Mouse (Mus musculus): ENCODE data around the gene Uhrf1. TPM values are rescaled to one million over a fixed set of nuclear protein-coding genes. Genes with fewer than 3 reads are reported as not detected.

Gene Uhrf1
- total RNA-seq, 2 experiments from 2014 or later = 0.35 to 1.1 TPM

GRCm38 (mm10) chr17:56343466-56343865 is 40.3 kb downstream of the Uhrf1 start:
- no peak for DNase-seq (ENCODE audit: low spot score in 2 of 2)

- no peak for DNase-seq (ENCODE audit: low spot score in 2 of 2)
Measured at GRCm38 (mm10) chr17:56345364-56345763, 42.2 kb downstream of the Uhrf1 start.

- no peak for DNase-seq (ENCODE audit: low spot score in 2 of 2)
Measured at GRCm38 (mm10) chr17:56348128-56348527, 45.0 kb downstream of the Uhrf1 start.

GRCm38 (mm10) chr17:56348586-56348985 is 45.5 kb downstream of the Uhrf1 start:
- no peak for DNase-seq (ENCODE audit: low spot score in 2 of 2)

GRCm38 (mm10) chr17:56350694-56351093 is 47.6 kb downstream of the Uhrf1 start:
- peak; percentile 71 to 90 for DNase-seq (ENCODE audit: low spot score in 2 of 2)

GRCm38 (mm10) chr17:56356921-56357885 is 54.1 kb downstream of the Uhrf1 start:
- peak; percentile 78 to 79 for DNase-seq (ENCODE audit: low spot score in 2 of 2)

DNA sequence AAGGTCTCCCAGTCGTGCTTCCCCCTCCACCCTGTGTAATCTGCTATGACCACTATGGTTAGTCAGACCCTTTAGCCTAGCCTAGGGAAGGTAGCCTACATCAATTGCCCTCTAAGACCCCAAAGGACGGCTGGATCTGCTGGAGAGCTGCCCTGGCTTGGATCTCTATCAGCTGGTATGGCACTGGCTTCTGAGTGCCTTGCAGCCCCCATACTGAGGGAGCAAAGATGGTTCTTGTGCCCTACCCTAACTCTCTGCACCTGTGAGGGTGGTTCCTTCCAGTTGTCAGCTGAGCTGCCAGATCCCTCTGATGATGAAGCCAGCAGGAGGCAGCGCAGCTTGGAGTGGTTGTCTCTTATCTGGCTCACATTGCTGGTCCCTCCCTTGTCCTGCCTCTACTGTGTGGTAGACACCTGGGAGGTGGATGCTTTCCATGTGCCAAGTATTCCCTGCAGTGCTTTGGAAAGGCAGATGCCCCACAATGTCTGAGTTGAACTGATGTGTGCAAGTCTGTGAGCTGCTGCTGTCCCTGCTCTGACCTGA is 56.1 kb downstream of the Uhrf1 start:
- DNase-seq (ENCODE audit: low spot score in 2 of 2) = no peak

DNA sequence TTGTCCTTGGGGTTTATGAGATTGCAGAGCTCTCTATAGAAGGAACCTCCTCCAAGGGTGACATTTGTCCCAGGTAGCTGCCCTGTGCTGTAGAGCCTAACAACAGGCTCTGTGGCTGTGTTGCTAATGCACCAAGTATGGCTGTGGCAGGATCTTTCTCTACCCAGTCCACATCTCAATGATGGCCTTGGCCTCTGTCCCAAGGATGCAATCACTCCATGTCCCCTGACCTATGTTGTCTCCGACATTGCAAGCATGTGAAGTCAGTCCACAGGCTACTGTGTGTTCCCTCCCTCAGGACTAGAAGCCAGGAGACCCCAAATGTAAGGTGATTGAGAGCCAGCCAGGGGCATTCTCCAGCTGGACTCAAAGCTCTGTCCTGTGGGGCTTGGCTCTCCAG is 56.7 kb downstream of the Uhrf1 start:
- DNase-seq (ENCODE audit: low spot score in 2 of 2) = no peak

GRCm38 (mm10) chr17:56360451-56360850 is 57.3 kb downstream of the Uhrf1 start:
- DNase-seq (ENCODE audit: low spot score in 2 of 2) = no peak

GRCm38 (mm10) chr17:56361542-56361941 is 58.4 kb downstream of the Uhrf1 start:
- DNase-seq (ENCODE audit: low spot score in 2 of 2) = peak in 1 of 2 experiments; percentile 63

DNA sequence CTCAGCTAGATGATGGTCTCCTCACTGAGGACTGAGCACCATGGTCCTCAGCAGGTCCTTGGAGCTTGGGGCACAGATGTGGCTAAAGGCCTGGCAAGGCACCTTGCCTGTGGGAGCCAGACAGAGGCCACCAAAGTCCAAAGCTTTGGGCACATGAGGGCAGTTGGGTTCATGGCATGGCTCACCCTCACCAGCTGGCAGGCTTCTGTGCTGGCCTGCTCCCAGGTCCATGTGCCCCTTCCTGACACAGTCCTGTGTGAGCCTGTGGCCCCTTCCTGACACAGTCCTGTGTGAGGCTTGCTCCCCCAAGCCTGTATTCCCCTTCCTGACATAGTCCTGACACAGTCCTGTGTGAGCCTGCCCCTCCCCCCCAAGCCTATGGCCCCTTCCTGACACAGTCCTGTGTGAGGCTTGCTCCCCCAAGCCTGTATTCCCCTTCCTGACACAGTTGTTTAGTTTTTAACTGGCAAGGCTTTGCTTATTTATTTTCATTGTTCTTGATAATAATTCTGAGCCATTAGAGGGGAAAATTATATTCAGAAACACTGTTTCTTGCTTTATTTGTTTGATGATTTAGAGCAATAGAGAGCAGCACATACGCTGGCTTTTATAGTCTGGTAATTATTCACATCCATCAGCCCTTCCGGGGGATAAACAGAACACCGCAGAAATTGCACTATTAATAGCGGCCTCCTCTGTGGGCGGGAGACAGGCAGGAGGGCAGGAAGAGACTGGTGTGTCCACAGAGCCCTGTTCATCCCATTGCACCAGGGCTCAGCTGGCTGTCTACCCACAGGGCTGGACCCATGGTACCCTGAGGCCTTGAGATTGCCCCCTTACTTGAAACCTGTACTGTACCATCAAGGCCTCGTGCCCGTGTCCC is 62.9 kb downstream of the Uhrf1 start:
- DNase-seq (ENCODE audit: low spot score in 2 of 2) = no peak

DNA sequence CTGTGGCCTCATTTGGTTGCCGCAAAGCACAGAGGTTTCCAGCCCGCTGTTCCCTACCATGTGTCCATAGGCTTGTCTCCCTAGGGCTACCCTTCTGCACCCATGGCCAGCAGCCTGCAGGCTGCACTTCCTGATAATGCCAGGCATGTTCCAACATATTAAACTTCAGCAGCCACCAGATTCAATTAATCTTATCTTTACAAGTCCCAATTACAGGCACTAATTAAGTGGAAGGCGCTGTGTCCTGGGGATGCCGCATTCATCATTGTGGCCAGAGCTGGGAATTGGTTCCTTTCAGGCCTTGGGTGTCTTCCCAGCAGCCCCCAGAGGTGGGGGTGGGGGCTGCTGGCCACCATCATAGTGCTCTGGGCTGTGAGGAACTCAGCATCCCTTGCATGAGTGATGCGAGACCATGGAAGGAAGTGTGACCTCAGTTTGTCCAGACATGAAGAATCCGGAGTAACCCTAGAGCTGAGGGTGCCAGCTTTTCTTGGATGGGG is 65.2 kb downstream of the Uhrf1 start:
- DNase-seq (ENCODE audit: low spot score in 2 of 2) = no peak

DNA sequence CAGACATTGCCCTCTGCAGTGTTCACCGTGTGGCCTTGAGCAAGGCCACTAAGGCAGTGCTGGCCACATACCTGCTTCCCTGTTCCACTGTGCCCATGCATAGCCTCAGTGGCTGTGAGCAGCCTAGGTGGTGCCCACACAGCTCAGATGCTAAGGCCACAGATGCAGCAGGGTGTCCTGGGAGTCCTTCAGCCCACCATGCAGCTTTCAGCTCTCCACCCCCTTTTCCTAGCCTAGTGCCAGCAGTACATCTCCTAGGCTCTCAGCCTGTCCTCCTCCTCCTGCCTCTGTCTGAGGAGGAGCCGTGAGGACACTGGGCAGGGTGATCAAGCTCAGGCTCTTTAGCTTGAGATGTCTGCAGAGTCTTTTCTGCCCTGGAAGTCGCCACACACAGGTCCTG is 67.0 kb downstream of the Uhrf1 start:
- no peak for DNase-seq (ENCODE audit: low spot score in 2 of 2)

DNA sequence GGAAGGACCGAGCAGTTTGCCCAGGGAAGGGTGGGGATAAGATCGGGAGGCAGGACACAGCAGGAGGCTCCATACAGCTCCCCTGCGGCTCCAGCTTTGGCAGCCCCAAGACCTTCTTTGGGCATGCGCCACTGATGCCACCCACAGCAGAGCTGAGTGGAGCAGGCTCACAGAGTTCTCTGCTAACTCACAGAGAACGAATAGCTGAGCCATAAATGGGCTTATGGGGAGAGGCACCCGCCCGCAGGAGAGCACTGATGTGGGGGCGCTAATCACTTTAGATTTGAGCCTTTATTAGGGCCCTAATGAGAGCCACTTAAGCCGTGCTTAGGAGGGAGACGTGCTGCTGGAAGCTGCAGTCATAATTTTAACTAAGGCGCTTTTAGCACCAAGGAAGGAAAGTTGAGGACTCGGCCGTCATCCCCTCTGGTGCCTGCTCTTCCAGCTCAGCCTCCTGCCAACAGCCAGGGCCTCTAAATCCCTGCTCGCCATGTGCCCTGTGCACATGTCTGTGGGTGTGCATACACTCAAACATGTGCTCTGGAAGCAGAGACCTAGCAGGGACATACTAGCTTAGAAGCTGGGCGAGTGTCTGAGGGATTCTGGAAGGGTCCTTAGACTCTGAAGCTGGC is 68.0 kb downstream of the Uhrf1 start:
- peak; percentile 73 to 83 for DNase-seq (ENCODE audit: low spot score in 2 of 2)

- DNase-seq (ENCODE audit: low spot score in 2 of 2) = no peak
Measured at GRCm38 (mm10) chr17:56372109-56372508, 69.0 kb downstream of the Uhrf1 start.

Other genes with a start within 250 kb of the Uhrf1 start
- gene Ubxn6, start 228.3 kb upstream of the Uhrf1 start, total RNA-seq (2021) = 10 to 100 TPM; 84.1 to 97.8 TPM
- 10 to 100 TPM; 90.6 to 95.8 TPM for gene Hdgfl2, start 223.7 kb upstream of the Uhrf1 start, total RNA-seq (2021)
- gene Plin4, start 193.5 kb upstream of the Uhrf1 start, total RNA-seq (2021) = 1 to 10 TPM; 2.6 to 3.4 TPM
- gene Plin5, start 185.7 kb upstream of the Uhrf1 start, total RNA-seq (2021) = under 1 TPM; 0.37 to 0.60 TPM
- gene Lrg1, start 181.3 kb upstream of the Uhrf1 start, total RNA-seq (2021) = 1 to 10 TPM; 1.8 to 3.6 TPM
- gene Sema6b, start 163.0 kb upstream of the Uhrf1 start, total RNA-seq (2021) = 100 to 1,000 TPM; 116 to 117 TPM
- 1 to 10 TPM; 6.8 to 7.9 TPM for gene Tnfaip8l1, start 140.8 kb upstream of the Uhrf1 start, total RNA-seq (2021)
- 10 to 100 TPM; 38.8 to 40.9 TPM for gene Mydgf, start 119.4 kb upstream of the Uhrf1 start, total RNA-seq (2021)
- 10 to 100 TPM; 59.7 to 69.5 TPM for gene Dpp9, start 84.4 kb upstream of the Uhrf1 start, total RNA-seq (2021)
- 10 to 100 TPM; 29.9 to 31.9 TPM for gene Fem1a, start 46.5 kb upstream of the Uhrf1 start, total RNA-seq (2021)
- gene Ticam1, start 26.5 kb upstream of the Uhrf1 start, total RNA-seq (2021) = 1 to 10 TPM; 5.2 to 7.6 TPM
- 10 to 100 TPM; 11.9 to 15.1 TPM for gene Plin3, start 10.4 kb upstream of the Uhrf1 start, total RNA-seq (2021)
- not detected for gene Arrdc5, start 3.0 kb upstream of the Uhrf1 start, total RNA-seq (2021)
- 10 to 100 TPM; 59.1 to 64.7 TPM for gene Kdm4b, start 22.7 kb downstream of the Uhrf1 start, total RNA-seq (2021)
- gene Ptprs, start 173.2 kb downstream of the Uhrf1 start, total RNA-seq (2021) = 100 to 1,000 TPM; 588 to 594 TPM
- gene Znrf4, start 209.1 kb downstream of the Uhrf1 start, total RNA-seq (2021) = not detected